Comparison of ENCODE assay signal across 30 mouse cellular contexts in the genomic region with DNA sequence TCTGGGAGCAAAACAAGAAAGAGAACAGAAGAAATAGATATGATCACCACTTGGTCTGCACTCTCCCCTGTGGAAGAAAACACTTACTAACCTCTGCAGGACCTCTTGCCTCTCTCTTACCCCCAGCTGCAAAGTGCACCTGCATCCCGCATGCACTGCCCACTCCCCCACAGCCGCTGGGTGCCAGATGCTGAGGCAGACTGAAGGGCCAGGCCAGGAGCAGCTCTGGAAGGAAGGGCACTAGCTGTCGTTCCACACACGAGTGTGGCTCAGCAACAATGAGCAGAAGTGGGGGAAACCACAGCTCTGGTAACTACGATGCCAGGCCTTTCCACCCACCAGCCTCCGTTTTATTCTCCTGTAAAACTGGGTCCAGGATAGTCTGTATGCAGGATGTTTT.
DNase-seq lines count a peak whose midpoint lies in the region; ATAC-seq and TF ChIP-seq lines count a peak whose summit lies in the region.
"Had no signal": no experiment of that assay in that cellular context is flagged by ENCODE, and none has a peak within 500 bp of the region (broad histone marks: within the 10 kb centered on the region; RNA-seq: fewer than 3 reads in every experiment).

No protein-coding gene starts in this region.

- ATAC-seq in limb, embryonic 11.5 days (ENCODE audit: insufficient number of reproducible peaks, low FRiP score, low TSS enrichment, low read depth) = 0 out of 2 replicates have a peak, but pooled peaks have one; percentile 35
- ATAC-seq in erythroblast, adult 5-6 weeks (replicated peaks; ENCODE audit: low FRiP score, poor library complexity, severe bottlenecking) = no peak
- ATAC-seq: forebrain, postnatal 0 days; inflammation-experienced regulatory T-cells, adult 6 months; midbrain, embryonic 16.5 days had no signal

- 75% methylated on average over 6 of the region's 6 CpGs for WGBS in limb, embryonic 11.5 days
- 84% methylated on average over 6 of the region's 6 CpGs for WGBS in limb, embryonic 10.5 days
- WGBS in thymus, adult 2 months = 10% methylated on average over 6 of the region's 6 CpGs

- no peak for TF ChIP-seq CTCF in thymus, adult 2 months (IDR thresholded peaks at IDR 0.05; ENCODE audit: borderline replicate concordance, control insufficient read depth, extremely low read depth, insufficient read depth, low read length, poor library complexity)

- no peaks in the 10 kb centered on the region for H3K27me3 ChIP-seq in limb, embryonic 11.5 days (ENCODE audit: control insufficient read depth, insufficient read depth, low read length)
- H3K27me3 ChIP-seq in limb, embryonic 10.5 days (ENCODE audit: low read depth, poor library complexity, severe bottlenecking) = no peaks in the 10 kb centered on the region
- H3K27me3 ChIP-seq in thymus, adult 2 months (ENCODE audit: control insufficient read depth, insufficient read depth, low read length) = no peaks in the 10 kb centered on the region
- H3K27me3 ChIP-seq: embryonic facial prominence, embryonic 13.5 days; forebrain, embryonic 12.5 days; hindbrain, embryonic 15.5 days; kidney, embryonic 15.5 days; limb, embryonic 15.5 days had no signal

- H3K9me3 ChIP-seq in limb, embryonic 11.5 days (ENCODE audit: control insufficient read depth, low read length) = no peaks in the 10 kb centered on the region
- no peaks in the 10 kb centered on the region for H3K9me3 ChIP-seq in limb, embryonic 10.5 days (replicated peaks)
- H3K9me3 ChIP-seq: embryonic facial prominence, embryonic 13.5 days; forebrain, embryonic 12.5 days; hindbrain, embryonic 10.5 days; hindbrain, embryonic 15.5 days; kidney, embryonic 15.5 days; limb, embryonic 15.5 days; midbrain, embryonic 10.5 days had no signal

- no peak overlapping the region for H3K4me3 ChIP-seq in limb, embryonic 11.5 days (ENCODE audit: low read depth, low read length)
- no peak overlapping the region for H3K4me3 ChIP-seq in limb, embryonic 10.5 days
- no peak overlapping the region for H3K4me3 ChIP-seq in thymus, adult 2 months (ENCODE audit: control insufficient read depth, insufficient read depth, low read length)
- H3K4me3 ChIP-seq: embryonic facial prominence, embryonic 13.5 days; erythroblast, embryonic 14.5 days; forebrain, embryonic 12.5 days; hindbrain, embryonic 10.5 days; hindbrain, embryonic 15.5 days; kidney, embryonic 15.5 days; layer of hippocampus, adult 2 months; limb, embryonic 15.5 days; midbrain, embryonic 10.5 days had no signal

- no peak overlapping the region for H3K27ac ChIP-seq in limb, embryonic 11.5 days (replicated peaks; ENCODE audit: low read depth, low read length)
- H3K27ac ChIP-seq in limb, embryonic 10.5 days = no peak overlapping the region
- H3K27ac ChIP-seq in thymus, adult 2 months (ENCODE audit: control insufficient read depth, insufficient read depth, low read length) = no peak overlapping the region
- H3K27ac ChIP-seq: embryonic facial prominence, embryonic 13.5 days; forebrain, embryonic 12.5 days; hindbrain, embryonic 10.5 days; hindbrain, embryonic 15.5 days; kidney, embryonic 15.5 days; layer of hippocampus, adult 2 months; limb, embryonic 15.5 days; midbrain, embryonic 10.5 days had no signal

- no peak for TF ChIP-seq POLR2A in thymus, adult 2 months (IDR thresholded peaks at IDR 0.05; ENCODE audit: control insufficient read depth, extremely low read depth, insufficient read depth, low read length, poor library complexity)

- no peaks in the 10 kb centered on the region for H3K36me3 ChIP-seq in limb, embryonic 11.5 days (ENCODE audit: control insufficient read depth, insufficient read depth, low read length)
- no peaks in the 10 kb centered on the region for H3K36me3 ChIP-seq in limb, embryonic 10.5 days
- no peaks in the 10 kb centered on the region for H3K36me3 ChIP-seq in thymus, adult 2 months (ENCODE audit: control insufficient read depth, insufficient read depth, low read length)
- H3K36me3 ChIP-seq: embryonic facial prominence, embryonic 13.5 days; forebrain, embryonic 12.5 days; hindbrain, embryonic 10.5 days; hindbrain, embryonic 15.5 days; kidney, embryonic 15.5 days; limb, embryonic 15.5 days; midbrain, embryonic 10.5 days had no signal

- H3K4me1 ChIP-seq in limb, embryonic 11.5 days (ENCODE audit: control insufficient read depth, insufficient read depth, low read length) = no peaks in the 10 kb centered on the region
- no peaks in the 10 kb centered on the region for H3K4me1 ChIP-seq in limb, embryonic 10.5 days
- peaks cover 15% of the 10 kb centered on the region for H3K4me1 ChIP-seq in thymus, adult 2 months (replicated peaks; ENCODE audit: control insufficient read depth, insufficient read depth, low read length)
- H3K4me1 ChIP-seq: embryonic facial prominence, embryonic 13.5 days; forebrain, embryonic 12.5 days; hindbrain, embryonic 10.5 days; hindbrain, embryonic 15.5 days; midbrain, embryonic 10.5 days had no signal

- no peak overlapping the region for H3K9ac ChIP-seq in limb, embryonic 11.5 days (ENCODE audit: low read length)
- H3K9ac ChIP-seq: embryonic facial prominence, embryonic 13.5 days; forebrain, embryonic 12.5 days; forebrain, postnatal 0 days; hindbrain, embryonic 15.5 days; kidney, embryonic 15.5 days; limb, embryonic 15.5 days had no signal

- no peak for DNase-seq in limb, embryonic 11.5 days (ENCODE audit: low spot score)
- DNase-seq in limb, embryonic 10.5 days (ENCODE audit: low spot score) = no peak
- peak; percentile 57 for DNase-seq in thymus, postnatal 14 days
- DNase-seq in thymus, adult 2 months = no peak
- peak; percentile 43 for DNase-seq in thymus, postnatal 25 days
- no peak for DNase-seq in adrenal gland, postnatal 10 days
- DNase-seq: adrenal gland, postnatal 25 days; cerebellum, adult 11-12 months; cerebellum, adult 9-11 months; forebrain, postnatal 0 days; gastrocnemius, postnatal 25 days; heart, adult 18-20 months; kidney, adult 11 months; kidney, postnatal 36 days; lung, postnatal 36 days; right cerebral cortex, adult 18-20 months; spleen, adult 18-20 months had no signal

- no peak overlapping the region for H3K4me2 ChIP-seq in limb, embryonic 11.5 days (ENCODE audit: low read depth, severe bottlenecking)
- H3K4me2 ChIP-seq: embryonic facial prominence, embryonic 13.5 days; forebrain, embryonic 12.5 days; heart, embryonic 11.5 days; hindbrain, embryonic 15.5 days; kidney, embryonic 15.5 days; limb, embryonic 15.5 days had no signal

Comparison
In these comparisons a context has a peak if more than half of its experiments do, and no peak if none do; other contexts are left out.
1. DNase-seq: peak in thymus, postnatal 14 days (single experiment) and thymus, postnatal 25 days (single experiment); none in limb, embryonic 11.5 days (single experiment), limb, embryonic 10.5 days (single experiment), thymus, adult 2 months (single experiment) and adrenal gland, postnatal 10 days (single experiment).